Mouse (Mus musculus) brain, embryonic 18.5 days (tissue): Measurements from ENCODE around the gene Dock4.
A peak's percentile ranks its signal among the peaks of the same experiment; 100 is the strongest.

Experiments
- DNase-seq: peaks from one replicate; pipeline ENCODE4 v3.0.0-alpha.2; 2012; ENCODE audit warnings: low read depth, low spot score

The Dock4 gene

GRCm38 (mm10) chr12:40645869-40646268 lies 200.1 kb downstream of the Dock4 start:
- DNase-seq = no peak

GRCm38 (mm10) chr12:40654312-40654711 lies 208.6 kb downstream of the Dock4 start:
- DNase-seq = no peak

- DNase-seq = no peak
Measured at GRCm38 (mm10) chr12:40655861-40656260, 210.1 kb downstream of the Dock4 start.

- no peak for DNase-seq
Measured at GRCm38 (mm10) chr12:40656438-40656837, 210.7 kb downstream of the Dock4 start.

- DNase-seq = no peak
Measured at GRCm38 (mm10) chr12:40657229-40657885, 211.6 kb downstream of the Dock4 start.

- no peak for DNase-seq
Measured at GRCm38 (mm10) chr12:40659689-40660088, 213.9 kb downstream of the Dock4 start.

- DNase-seq = no peak
Measured at GRCm38 (mm10) chr12:40669460-40669859, 223.7 kb downstream of the Dock4 start.

- no peak for DNase-seq
Measured at GRCm38 (mm10) chr12:40670766-40671165, 225.0 kb downstream of the Dock4 start.

- no peak for DNase-seq
Measured at GRCm38 (mm10) chr12:40679713-40680112, 234.0 kb downstream of the Dock4 start.

- DNase-seq = no peak
Measured at GRCm38 (mm10) chr12:40680551-40680950, 234.8 kb downstream of the Dock4 start.

GRCm38 (mm10) chr12:40691444-40691843 lies 245.7 kb downstream of the Dock4 start:
- no peak for DNase-seq

GRCm38 (mm10) chr12:40694082-40694721 lies 248.4 kb downstream of the Dock4 start:
- no peak for DNase-seq

GRCm38 (mm10) chr12:40698330-40698729 lies 252.6 kb downstream of the Dock4 start:
- peak; percentile 28 for DNase-seq

GRCm38 (mm10) chr12:40702233-40702792 lies 256.6 kb downstream of the Dock4 start:
- no peak for DNase-seq

- no peak for DNase-seq
Measured at GRCm38 (mm10) chr12:40704296-40704695, 258.5 kb downstream of the Dock4 start.

- no peak for DNase-seq
Measured at GRCm38 (mm10) chr12:40707108-40707507, 261.4 kb downstream of the Dock4 start.

GRCm38 (mm10) chr12:40709094-40709493 lies 263.3 kb downstream of the Dock4 start:
- DNase-seq = no peak

GRCm38 (mm10) chr12:40712235-40712634 lies 266.5 kb downstream of the Dock4 start:
- no peak for DNase-seq

GRCm38 (mm10) chr12:40714288-40714687 lies 268.5 kb downstream of the Dock4 start:
- DNase-seq = no peak

- DNase-seq = no peak
Measured at GRCm38 (mm10) chr12:40715174-40715573, 269.4 kb downstream of the Dock4 start.

GRCm38 (mm10) chr12:40728373-40728772 lies 282.6 kb downstream of the Dock4 start:
- no peak for DNase-seq

GRCm38 (mm10) chr12:40730756-40731155 lies 285.0 kb downstream of the Dock4 start:
- no peak for DNase-seq

- no peak for DNase-seq
Measured at GRCm38 (mm10) chr12:40745501-40745900, 299.7 kb downstream of the Dock4 start.
